Mouse (Mus musculus): ENCODE measurements around the gene Cfap36. TPM values are rescaled to one million over a fixed set of nuclear protein-coding genes. Genes with fewer than 3 reads are reported as not detected.

Gene Cfap36
- polyA plus RNA-seq, 1 experiment from 2014 or later = 44.8 TPM

DNA sequence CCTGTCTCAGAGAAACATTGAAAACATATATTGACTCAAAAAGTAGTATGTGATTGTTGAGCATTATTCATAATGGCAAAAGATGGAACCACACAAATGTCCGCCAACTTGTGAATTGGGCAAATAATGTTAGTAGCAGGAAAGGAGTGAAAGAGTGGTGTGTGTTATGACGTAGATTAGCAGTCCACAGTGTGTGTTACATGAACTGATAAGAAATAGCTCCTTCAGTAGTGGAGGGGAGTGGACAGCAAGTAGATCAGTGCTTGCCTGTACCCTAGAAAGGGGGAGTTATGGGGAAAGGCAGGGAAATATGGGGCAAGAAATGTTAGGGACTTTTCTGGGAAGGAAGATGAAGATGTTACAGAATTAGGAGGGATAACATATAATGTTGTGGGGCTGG is 31.0 kb downstream of the Cfap36 start:
- no peaks in the 10 kb centered on the region for H3K27me3 ChIP-seq (ENCODE audit: control insufficient read depth, insufficient read depth, low read length)
- no peak for ATAC-seq (ENCODE audit: insufficient read depth, low FRiP score)
- H3K9me3 ChIP-seq (replicated peaks; ENCODE audit: control insufficient read depth, low read length) = no peaks in the 10 kb centered on the region

DNA sequence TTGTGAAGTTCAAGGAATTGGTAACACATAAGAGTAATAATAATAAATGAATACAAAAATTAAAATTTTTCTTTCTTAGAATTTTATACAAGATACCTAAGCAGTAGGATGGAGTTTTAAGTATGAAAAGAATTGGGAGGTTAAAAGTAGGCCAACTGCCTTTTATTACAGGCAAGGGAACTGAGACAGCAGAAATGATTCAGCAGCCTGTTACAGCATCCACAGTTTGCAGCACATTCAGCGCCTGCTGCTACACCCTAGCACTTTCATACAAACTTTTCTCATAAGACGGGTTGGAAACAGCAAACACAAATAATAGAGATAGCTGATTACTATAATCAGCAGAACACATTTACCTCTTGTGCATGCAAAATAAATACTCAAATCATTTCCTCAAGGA is 37.4 kb downstream of the Cfap36 start:
- Histone ChIP-seq H3K36me3 (ENCODE audit: control insufficient read depth, insufficient read depth, low read length) (peaks cover 11% of the 10 kb centered on the region; the same call in 1 of the 2 replicates), H3K27ac (ENCODE audit: low read length) (no peak overlapping the region), H3K4me2 (ENCODE audit: low read depth, low read length) (no peak overlapping the region), H3K27me3 (ENCODE audit: control insufficient read depth, insufficient read depth, low read length) (no peaks in the 10 kb centered on the region), H3K4me3 (replicated peaks; ENCODE audit: low read length) (no peak overlapping the region), H3K9ac (ENCODE audit: low read length) (no peak overlapping the region), H3K9me3 (replicated peaks; ENCODE audit: control insufficient read depth, low read length) (no peaks in the 10 kb centered on the region), H3K4me1 (ENCODE audit: control insufficient read depth, insufficient read depth, low read length) (no peaks in the 10 kb centered on the region)
- 82% methylated on average over 2 of the region's 2 CpGs for WGBS
- ATAC-seq (ENCODE audit: insufficient read depth, low FRiP score) = no peak

More for the DNA sequence above, 31.0 kb downstream of the Cfap36 start:
- H3K4me1 ChIP-seq (ENCODE audit: control insufficient read depth, insufficient read depth, low read length) = no peaks in the 10 kb centered on the region
- H3K4me2 ChIP-seq (ENCODE audit: low read depth, low read length) = no peak overlapping the region
- no peak overlapping the region for H3K27ac ChIP-seq (ENCODE audit: low read length)
- H3K4me3 ChIP-seq (replicated peaks; ENCODE audit: low read length) = no peak overlapping the region
- H3K36me3 ChIP-seq (ENCODE audit: control insufficient read depth, insufficient read depth, low read length) = peaks cover 23% of the 10 kb centered on the region
- WGBS = 81% methylated on average over 2 of the region's 2 CpGs
- H3K9ac ChIP-seq (ENCODE audit: low read length) = no peak overlapping the region

- H3K36me3 ChIP-seq (ENCODE audit: control insufficient read depth, insufficient read depth, low read length) = peaks cover 5% of the 10 kb centered on the region
- no peak overlapping the region for H3K4me3 ChIP-seq (replicated peaks; ENCODE audit: low read length)
- no peaks in the 10 kb centered on the region for H3K9me3 ChIP-seq (replicated peaks; ENCODE audit: control insufficient read depth, low read length)
- H3K27ac ChIP-seq (ENCODE audit: low read length) = no peak overlapping the region
- H3K4me1 ChIP-seq (ENCODE audit: control insufficient read depth, insufficient read depth, low read length) = no peaks in the 10 kb centered on the region
- H3K4me2 ChIP-seq (ENCODE audit: low read depth, low read length) = no peak overlapping the region
- no peaks in the 10 kb centered on the region for H3K27me3 ChIP-seq (ENCODE audit: control insufficient read depth, insufficient read depth, low read length)
- 75% methylated on average over 5 of the region's 5 CpGs for WGBS
- no peak for ATAC-seq (ENCODE audit: insufficient read depth, low FRiP score)
- H3K9ac ChIP-seq (ENCODE audit: low read length) = no peak overlapping the region
Measured at GRCm38 (mm10) chr11:29203653-29204052, 43.6 kb downstream of the Cfap36 start.

GRCm38 (mm10) chr11:29188981-29189380 is 58.2 kb downstream of the Cfap36 start:
- H3K9ac ChIP-seq (ENCODE audit: low read length) = no peak overlapping the region
- H3K4me3 ChIP-seq (replicated peaks; ENCODE audit: low read length) = no peak overlapping the region
- ATAC-seq (ENCODE audit: insufficient read depth, low FRiP score) = no peak
- no peak overlapping the region for H3K27ac ChIP-seq (ENCODE audit: low read length)
- no peaks in the 10 kb centered on the region for H3K4me1 ChIP-seq (ENCODE audit: control insufficient read depth, insufficient read depth, low read length)
- H3K27me3 ChIP-seq (ENCODE audit: control insufficient read depth, insufficient read depth, low read length) = no peaks in the 10 kb centered on the region
- no peaks in the 10 kb centered on the region for H3K9me3 ChIP-seq (replicated peaks; ENCODE audit: control insufficient read depth, low read length)
- no peak overlapping the region for H3K4me2 ChIP-seq (ENCODE audit: low read depth, low read length)
- 81% methylated on average over 2 of the region's 2 CpGs for whole genome bisulfite sequencing
- peaks cover 8% of the 10 kb centered on the region for H3K36me3 ChIP-seq (ENCODE audit: control insufficient read depth, insufficient read depth, low read length)

DNA sequence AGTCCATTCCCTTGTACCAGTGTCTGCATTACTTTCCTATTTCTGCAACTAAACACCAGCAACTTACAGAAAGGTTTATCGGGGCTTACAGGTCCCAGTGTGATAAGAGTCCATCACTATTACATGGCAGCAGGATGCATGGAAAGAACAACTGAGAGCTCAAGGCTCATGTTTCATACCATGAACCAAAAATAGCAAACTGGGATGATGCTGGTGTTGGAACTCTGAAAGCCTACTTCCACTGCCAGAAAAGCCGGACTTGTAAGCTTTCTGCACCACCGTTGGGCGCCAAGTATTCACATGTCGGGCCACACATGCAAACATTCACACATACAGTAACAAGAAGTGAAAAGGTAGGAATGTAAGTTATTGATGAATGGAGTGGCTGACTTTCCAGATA is 65.5 kb downstream of the Cfap36 start:
- 93% methylated on average over 5 of the region's 5 CpGs for WGBS
- Histone ChIP-seq H3K9me3 (replicated peaks; ENCODE audit: control insufficient read depth, low read length) (no peaks in the 10 kb centered on the region), H3K27me3 (ENCODE audit: control insufficient read depth, insufficient read depth, low read length) (no peaks in the 10 kb centered on the region), H3K4me2 (ENCODE audit: low read depth, low read length) (no peak overlapping the region), H3K9ac (ENCODE audit: low read length) (no peak overlapping the region), H3K4me3 (replicated peaks; ENCODE audit: low read length) (no peak overlapping the region), H3K36me3 (ENCODE audit: control insufficient read depth, insufficient read depth, low read length) (0 out of 2 replicates have a peak, but pooled peaks cover 4% of the 10 kb centered on the region), H3K27ac (ENCODE audit: low read length) (no peak overlapping the region), H3K4me1 (ENCODE audit: control insufficient read depth, insufficient read depth, low read length) (no peaks in the 10 kb centered on the region)
- no peak for ATAC-seq (ENCODE audit: insufficient read depth, low FRiP score)

- Histone ChIP-seq H3K4me1 (ENCODE audit: control insufficient read depth, insufficient read depth, low read length) (no peaks in the 10 kb centered on the region), H3K4me3 (replicated peaks; ENCODE audit: low read length) (no peak overlapping the region), H3K9me3 (replicated peaks; ENCODE audit: control insufficient read depth, low read length) (no peaks in the 10 kb centered on the region), H3K9ac (ENCODE audit: low read length) (no peak overlapping the region), H3K27me3 (ENCODE audit: control insufficient read depth, insufficient read depth, low read length) (no peaks in the 10 kb centered on the region), H3K4me2 (ENCODE audit: low read depth, low read length) (no peak overlapping the region), H3K36me3 (ENCODE audit: control insufficient read depth, insufficient read depth, low read length) (0 out of 2 replicates have a peak, but pooled peaks cover 4% of the 10 kb centered on the region), H3K27ac (ENCODE audit: low read length) (no peak overlapping the region)
- 76% methylated on average over 3 of the region's 3 CpGs for WGBS
- ATAC-seq (ENCODE audit: insufficient read depth, low FRiP score) = no peak
Measured at GRCm38 (mm10) chr11:29180657-29181056, 66.6 kb downstream of the Cfap36 start.

GRCm38 (mm10) chr11:29179319-29179718 is 67.9 kb downstream of the Cfap36 start:
- no peaks in the 10 kb centered on the region for H3K4me1 ChIP-seq (ENCODE audit: control insufficient read depth, insufficient read depth, low read length)
- no peak for ATAC-seq (ENCODE audit: insufficient read depth, low FRiP score)
- H3K9me3 ChIP-seq (replicated peaks; ENCODE audit: control insufficient read depth, low read length) = no peaks in the 10 kb centered on the region
- no peaks in the 10 kb centered on the region for H3K27me3 ChIP-seq (ENCODE audit: control insufficient read depth, insufficient read depth, low read length)
- no peak overlapping the region for H3K9ac ChIP-seq (ENCODE audit: low read length)
- no peak overlapping the region for H3K4me3 ChIP-seq (replicated peaks; ENCODE audit: low read length)
- no peak overlapping the region for H3K4me2 ChIP-seq (ENCODE audit: low read depth, low read length)
- H3K36me3 ChIP-seq (ENCODE audit: control insufficient read depth, insufficient read depth, low read length) = 0 out of 2 replicates have a peak, but pooled peaks cover 4% of the 10 kb centered on the region
- no peak overlapping the region for H3K27ac ChIP-seq (ENCODE audit: low read length)
- 93% methylated on average over 1 of the region's 1 CpGs for WGBS

- H3K36me3 ChIP-seq (ENCODE audit: control insufficient read depth, insufficient read depth, low read length) = no peaks in the 10 kb centered on the region
- peaks cover 13% of the 10 kb centered on the region for H3K4me1 ChIP-seq (ENCODE audit: control insufficient read depth, insufficient read depth, low read length)
Measured at GRCm38 (mm10) chr11:29173706-29174436, 73.3 kb downstream of the Cfap36 start.

DNA sequence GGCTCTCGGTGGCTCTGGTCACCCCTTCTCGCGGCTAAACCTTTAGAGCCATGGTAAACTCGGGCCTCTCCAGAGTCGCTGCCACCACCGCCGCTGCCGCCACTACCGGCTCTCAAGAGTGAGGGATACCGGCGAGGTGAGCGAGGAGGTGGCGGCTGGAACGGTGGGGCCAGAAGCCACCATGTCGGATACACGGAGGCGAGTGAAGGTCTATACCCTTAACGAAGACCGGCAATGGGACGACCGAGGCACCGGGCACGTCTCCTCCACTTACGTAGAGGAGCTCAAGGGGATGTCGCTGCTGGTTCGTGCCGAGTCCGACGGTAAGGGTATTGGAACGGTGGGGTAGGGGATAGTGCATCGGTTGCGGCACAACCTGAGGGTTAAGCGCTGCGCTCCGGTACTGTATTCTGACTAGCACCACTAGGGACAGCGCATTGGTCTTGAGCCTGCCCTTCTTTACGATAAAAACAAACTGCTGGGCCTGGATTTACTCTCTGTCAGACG is 74.0 kb downstream of the Cfap36 start:
- ATAC-seq (ENCODE audit: insufficient read depth, low FRiP score) = peak; percentile 73
- H3K9me3 ChIP-seq (replicated peaks; ENCODE audit: control insufficient read depth, low read length) = no peaks in the 10 kb centered on the region
- peaks cover 13% of the 10 kb centered on the region for H3K4me1 ChIP-seq (ENCODE audit: control insufficient read depth, insufficient read depth, low read length)
- 0% methylated on average over 38 of the region's 38 CpGs for WGBS
- H3K27ac ChIP-seq (ENCODE audit: low read length) = peak overlapping the region; percentile 97
- peak overlapping the region; percentile 96 for H3K9ac ChIP-seq (ENCODE audit: low read length)
- H3K27me3 ChIP-seq (ENCODE audit: control insufficient read depth, insufficient read depth, low read length) = no peaks in the 10 kb centered on the region
- H3K4me2 ChIP-seq (ENCODE audit: low read depth, low read length) = peak overlapping the region; percentile 87
- peak overlapping the region; percentile 86 for H3K4me3 ChIP-seq (replicated peaks; ENCODE audit: low read length)
- no peaks in the 10 kb centered on the region for H3K36me3 ChIP-seq (ENCODE audit: control insufficient read depth, insufficient read depth, low read length)

More at GRCm38 (mm10) chr11:29173706-29174436, 73.3 kb downstream of the Cfap36 start:
- no peak for ATAC-seq (ENCODE audit: insufficient read depth, low FRiP score)
- Histone ChIP-seq H3K4me2 (ENCODE audit: low read depth, low read length) (peak overlapping the region; percentile 87), H3K4me3 (replicated peaks; ENCODE audit: low read length) (peak overlapping the region; percentile 86), H3K27ac (ENCODE audit: low read length) (peak overlapping the region; percentile 97), H3K9me3 (replicated peaks; ENCODE audit: control insufficient read depth, low read length) (no peaks in the 10 kb centered on the region), H3K9ac (ENCODE audit: low read length) (peak overlapping the region; percentile 96), H3K27me3 (ENCODE audit: control insufficient read depth, insufficient read depth, low read length) (no peaks in the 10 kb centered on the region)
- WGBS = 2% methylated on average over 13 of the region's 13 CpGs
